Mouse (Mus musculus): ENCODE results near the gene Slc25a11.

GRCm38 (mm10) chr11:70679361-70679760, 32.1 kb upstream of the Slc25a11 start:
- TF ChIP-seq MAFK (IDR thresholded peaks at IDR 0.05; ENCODE audit: insufficient read depth, low read depth, low read length): no peak
- TF ChIP-seq ZNF384 (IDR thresholded peaks at IDR 0.05; ENCODE audit: low read depth, low read length): no peak
- no peak for TF ChIP-seq ZC3H11A (IDR thresholded peaks at IDR 0.05; ENCODE audit: borderline replicate concordance, low read depth, low read length)
- no peak for TF ChIP-seq CHD2 (IDR thresholded peaks at IDR 0.05; ENCODE audit: low read depth, low read length)
- TF ChIP-seq HCFC1 (IDR thresholded peaks at IDR 0.05; ENCODE audit: borderline replicate concordance, insufficient read depth, low read length): no peak
